10 mouse cellular contexts compared by ENCODE assay signal in genomic region chr2:157940586-157941185, GRCm38 (mm10). TPM values are rescaled to one million over a fixed set of nuclear protein-coding genes. Genes with fewer than 3 reads are reported as not detected.
DNase-seq lines count a peak whose midpoint lies in the region; ATAC-seq and TF ChIP-seq lines count a peak whose summit lies in the region.
"Had no signal": no experiment of that assay in that cellular context is flagged by ENCODE, and none has a peak within 500 bp of the region (broad histone marks: within the 10 kb centered on the region; RNA-seq: fewer than 3 reads in every experiment).

No protein-coding gene starts in this region.

- peak overlapping the region; percentile 29; the same call in 1 of the 2 replicates for H3K4me2 ChIP-seq in stomach, embryonic 15.5 days
- no peak overlapping the region for H3K4me2 ChIP-seq in stomach, postnatal 0 days (replicated peaks; ENCODE audit: low read depth)

- TF ChIP-seq EP300 in stomach, postnatal 0 days (optimal IDR thresholded peaks at IDR 0.05) = no peak

- H3K4me1 ChIP-seq in stomach, embryonic 15.5 days = peaks cover 25% of the 10 kb centered on the region
- H3K4me1 ChIP-seq in stomach, postnatal 0 days (replicated peaks; ENCODE audit: control insufficient read depth, insufficient read depth) = peaks cover 5% of the 10 kb centered on the region; the same call in 1 of the 2 replicates
- H3K4me1 ChIP-seq in limb, embryonic 10.5 days = peaks cover 35% of the 10 kb centered on the region

- no peaks in the 10 kb centered on the region for H3K36me3 ChIP-seq in stomach, embryonic 15.5 days
- no peaks in the 10 kb centered on the region for H3K36me3 ChIP-seq in stomach, postnatal 0 days (ENCODE audit: control insufficient read depth, insufficient read depth, low read length)
- no peaks in the 10 kb centered on the region for H3K36me3 ChIP-seq in limb, embryonic 10.5 days

- peaks cover 37% of the 10 kb centered on the region for H3K27me3 ChIP-seq in stomach, embryonic 15.5 days (replicated peaks)
- H3K27me3 ChIP-seq in stomach, postnatal 0 days (ENCODE audit: control insufficient read depth, insufficient read depth, low read length) = peaks cover 5% of the 10 kb centered on the region; the same call in 1 of the 2 replicates
- peaks cover 75% of the 10 kb centered on the region for H3K27me3 ChIP-seq in limb, embryonic 10.5 days (ENCODE audit: low read depth, poor library complexity, severe bottlenecking)

- ATAC-seq in stomach, embryonic 15.5 days (ENCODE audit: insufficient read depth, low FRiP score, low read depth) = no peak
- ATAC-seq in stomach, postnatal 0 days (ENCODE audit: low FRiP score, low TSS enrichment) = no peak

- no peak overlapping the region for H3K4me3 ChIP-seq in stomach, embryonic 15.5 days (replicated peaks)
- no peak overlapping the region for H3K4me3 ChIP-seq in stomach, postnatal 0 days (ENCODE audit: low read depth, low read length)
- peak overlapping the region; percentile 41 for H3K4me3 ChIP-seq in limb, embryonic 10.5 days

- 7% methylated on average over 18 of the region's 18 CpGs for whole genome bisulfite sequencing in stomach, embryonic 15.5 days
- WGBS in stomach, postnatal 0 days = 11% methylated on average over 18 of the region's 18 CpGs
- WGBS in limb, embryonic 10.5 days = 1% methylated on average over 18 of the region's 18 CpGs

- DNase-seq in cerebellum, postnatal 25 days = peak; percentile 25 to 27
- no peak for DNase-seq in cerebellum, adult 11-12 months
- no peak for DNase-seq in stomach, postnatal 0 days (ENCODE audit: low spot score)
- no peak for DNase-seq in limb, embryonic 10.5 days (ENCODE audit: low spot score)
- DNase-seq in layer of hippocampus, postnatal 14 days (ENCODE audit: low spot score in 2 of 2) = no peak
- no peak for DNase-seq in left cerebral cortex, adult 11 months (ENCODE audit: low spot score)
- no peak for DNase-seq in frontal cortex, postnatal 14 days (ENCODE audit: low spot score in 2 of 2)
- DNase-seq: kidney, adult 8-10 months had no signal

- no peaks in the 10 kb centered on the region for H3K9me3 ChIP-seq in stomach, embryonic 15.5 days
- no peaks in the 10 kb centered on the region for H3K9me3 ChIP-seq in stomach, postnatal 0 days (ENCODE audit: control insufficient read depth, low read length)
- no peaks in the 10 kb centered on the region for H3K9me3 ChIP-seq in limb, embryonic 10.5 days (replicated peaks)

- no peak overlapping the region for H3K9ac ChIP-seq in stomach, embryonic 15.5 days
- H3K9ac ChIP-seq in stomach, postnatal 0 days (ENCODE audit: low read length) = no peak overlapping the region

- H3K27ac ChIP-seq in stomach, embryonic 15.5 days = no peak overlapping the region
- H3K27ac ChIP-seq in stomach, postnatal 0 days (replicated peaks) = no peak overlapping the region
- no peak overlapping the region for H3K27ac ChIP-seq in limb, embryonic 10.5 days

- TF ChIP-seq CTCF in stomach, postnatal 0 days (IDR thresholded peaks at IDR 0.05; ENCODE audit: low read depth) = no peak

RNA-seq across cellular contexts. Expression of gene Vstm2l, which starts 26.2 kb away (rescaled TPM):
- 0.28 and 0.53 TPM in 2 replicates for polyA plus RNA-seq in stomach, embryonic 15.5 days (2015; fragmentation: Nextera tagmentation; extraction: Ambion mirVana)
- polyA plus RNA-seq in stomach, postnatal 0 days (2015; fragmentation: Nextera tagmentation; extraction: Ambion mirVana) = 0.53 and 0.63 TPM in 2 replicates
- not detected in 2 replicates for polyA plus RNA-seq in limb, embryonic 10.5 days (2016; fragmentation: Nextera tagmentation; extraction: Ambion mirVana)
- total RNA-seq in layer of hippocampus, postnatal 14 days (2021) = 100 to 1,000 TPM; 140 to 144 TPM
- polyA plus RNA-seq: C2C12 had no signal

Comparison
In these comparisons a context has a peak if more than half of its experiments do, and no peak if none do; other contexts are left out.
1. DNase-seq: peak in cerebellum, postnatal 25 days (2 of 2); none in cerebellum, adult 11-12 months (single experiment), stomach, postnatal 0 days (single experiment), limb, embryonic 10.5 days (single experiment), layer of hippocampus, postnatal 14 days (0 of 2), left cerebral cortex, adult 11 months (single experiment) and frontal cortex, postnatal 14 days (0 of 2).